Mouse (Mus musculus) heart, adult 8-10 months (tissue): ENCODE measurements around the gene Sec14l1. TPM values are rescaled to one million over a fixed set of nuclear protein-coding genes. Genes with fewer than 3 reads are reported as not detected.

ENCODE experiments used
- DNase-seq: peaks from one replicate; pipeline ENCODE4 v3.0.0; 2022; ENCODE audit warnings: low spot score
- total RNA-seq, 4 experiments: library from RNA; stranded (reverse); gene quantifications; 2 replicates each; pipeline ENCODE4 v1.2.4; 2022

The Sec14l1 gene
- total RNA-seq, 4 experiments from 2014 or later: 61.1 to 74.3 (median 69.2) TPM

DNA sequence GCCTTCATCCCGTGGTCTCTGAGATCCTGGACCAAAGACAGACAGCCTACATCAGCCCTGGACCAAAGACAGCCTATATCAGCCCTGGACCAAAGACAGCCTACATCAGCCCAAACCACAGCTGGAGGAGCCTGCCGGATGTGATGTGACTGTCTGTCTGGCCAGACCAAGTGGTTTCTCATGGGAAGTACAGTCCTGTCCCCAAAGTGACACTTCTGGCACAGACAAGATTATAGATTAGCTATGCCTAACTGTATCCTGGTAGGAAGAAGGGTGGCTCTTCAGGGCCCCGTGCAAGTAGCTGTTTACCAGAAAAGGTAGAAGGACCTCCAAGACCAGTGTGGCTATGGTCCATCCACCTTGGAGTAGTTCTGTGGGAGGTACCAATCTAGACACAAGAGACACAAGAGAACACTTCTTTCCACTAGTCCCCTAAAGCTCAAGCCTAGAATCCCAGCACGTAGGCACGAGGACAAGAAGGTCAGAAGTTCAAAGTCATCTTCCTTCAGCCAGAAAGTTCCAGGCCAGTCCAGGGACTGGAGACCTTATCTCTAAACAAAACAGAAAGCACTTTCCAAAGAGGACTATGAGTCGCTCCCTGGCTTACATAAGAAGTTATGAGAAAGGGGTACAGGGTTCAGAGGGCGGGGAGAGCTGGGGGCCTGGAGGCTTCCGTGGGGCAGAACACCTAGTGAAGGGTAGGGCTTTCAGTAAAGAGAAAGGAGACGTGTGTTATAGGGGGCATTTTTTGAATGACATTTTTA, 27.8 kb upstream of the Sec14l1 start:
- peak; percentile 71 for DNase-seq

DNA sequence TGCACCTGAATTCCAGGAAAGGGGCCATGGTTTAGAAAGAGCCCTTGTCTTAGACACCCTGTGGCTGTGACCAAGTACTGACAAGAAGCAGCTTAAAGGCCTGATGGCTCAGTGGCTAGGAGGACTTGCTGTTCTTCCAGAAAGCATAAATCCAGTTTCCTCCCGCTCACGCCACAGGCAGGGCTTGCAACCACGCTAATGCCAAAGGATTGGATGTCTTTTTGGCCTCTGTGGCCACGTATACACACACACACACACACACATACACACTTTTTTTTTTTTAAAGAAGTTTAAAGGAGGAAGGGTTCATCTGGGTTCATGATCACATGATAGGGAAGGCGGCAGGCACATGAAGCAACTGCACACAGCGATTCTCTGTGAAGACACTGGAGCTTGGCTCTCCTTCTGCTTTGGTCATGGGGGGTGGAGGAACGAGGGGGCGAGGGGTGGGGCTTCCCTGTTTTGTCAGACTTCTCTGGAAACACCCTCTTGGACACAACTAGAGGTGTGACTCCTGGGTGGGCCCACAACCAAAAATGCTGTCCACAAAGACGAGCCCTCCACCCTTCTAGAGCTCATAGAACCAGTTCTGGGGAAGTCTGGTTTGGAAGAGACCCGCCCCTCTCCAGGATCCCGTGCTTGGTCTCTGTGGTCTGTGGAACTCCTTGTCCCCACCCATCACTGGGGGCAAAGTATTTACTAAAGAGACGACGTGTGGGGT, 26.5 kb upstream of the Sec14l1 start:
- no peak for DNase-seq

DNA sequence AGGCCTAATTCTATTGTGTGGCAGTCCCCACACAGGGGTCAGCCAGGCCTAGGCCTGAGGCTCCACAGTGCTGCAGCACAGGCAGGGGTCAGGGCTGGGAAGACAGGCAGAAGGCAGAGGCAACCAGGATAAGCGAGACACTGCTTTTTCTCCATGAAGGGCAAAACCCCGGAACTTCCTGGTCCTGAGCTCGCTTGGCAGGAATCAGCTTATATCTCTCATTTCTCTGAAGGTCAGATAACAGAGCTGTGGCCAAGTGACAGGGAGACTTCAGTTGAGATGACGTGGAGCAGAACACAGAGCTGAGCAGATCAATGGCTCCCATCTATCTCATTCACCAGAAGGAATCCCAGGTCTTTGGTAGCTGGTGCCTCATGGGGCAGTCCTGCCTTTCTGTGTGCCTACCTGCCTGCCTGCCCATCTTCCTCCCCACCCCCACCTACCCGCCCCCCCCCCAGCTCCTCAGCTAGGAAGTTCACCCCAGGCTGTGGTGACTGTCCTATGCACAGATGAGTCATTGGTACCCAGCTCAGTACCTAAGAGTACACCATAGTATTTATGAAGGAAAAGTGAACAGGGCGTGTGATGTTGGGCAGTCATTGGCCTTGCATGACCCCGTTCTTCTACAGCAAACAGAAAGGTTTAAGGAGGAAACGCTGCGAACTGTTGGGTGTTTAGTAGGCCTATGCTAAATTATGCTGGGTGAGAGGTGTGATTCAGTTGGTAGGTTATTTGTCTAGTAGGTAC, 25.1 kb upstream of the Sec14l1 start:
- DNase-seq: no peak

DNA sequence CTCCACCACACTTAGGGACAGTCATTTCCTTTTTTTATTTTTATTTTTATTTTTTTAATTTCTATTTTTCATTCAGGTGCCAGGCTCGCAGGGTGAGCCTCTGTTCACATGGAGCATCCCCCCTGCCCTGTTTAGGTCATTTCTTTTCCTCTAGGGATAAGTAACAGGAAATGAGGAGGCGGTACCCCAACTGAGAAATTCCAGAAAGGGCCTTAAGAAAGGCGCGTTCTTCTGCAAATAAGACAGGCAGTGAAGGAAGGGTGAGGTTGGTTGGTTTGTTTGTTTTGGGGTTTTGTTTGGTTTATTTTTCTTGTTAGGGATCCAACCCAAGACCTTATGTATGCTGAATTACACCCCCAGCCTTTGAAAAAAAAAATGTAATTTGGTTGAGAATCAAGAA, 23.6 kb upstream of the Sec14l1 start:
- DNase-seq: no peak

DNA sequence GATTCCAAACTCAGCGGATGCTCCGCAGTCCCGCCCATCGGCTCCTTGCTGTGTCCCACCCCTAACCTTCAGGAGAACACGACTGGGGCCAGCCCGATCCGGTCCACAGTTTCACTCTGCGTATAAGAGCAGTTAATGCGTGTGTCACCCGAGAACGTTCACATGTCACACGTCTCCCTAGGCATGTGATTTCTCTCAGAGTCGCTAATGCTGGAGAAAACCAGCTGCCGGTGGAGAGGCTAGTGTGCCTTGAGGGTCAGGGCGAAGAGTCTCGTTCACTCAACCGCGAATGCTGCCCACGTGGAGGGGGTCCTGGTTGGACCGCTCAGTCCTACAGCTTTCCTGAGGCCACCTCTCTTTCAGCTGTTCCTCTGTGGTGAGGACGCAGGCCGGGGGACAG, 23.1 kb upstream of the Sec14l1 start:
- no peak for DNase-seq

DNA sequence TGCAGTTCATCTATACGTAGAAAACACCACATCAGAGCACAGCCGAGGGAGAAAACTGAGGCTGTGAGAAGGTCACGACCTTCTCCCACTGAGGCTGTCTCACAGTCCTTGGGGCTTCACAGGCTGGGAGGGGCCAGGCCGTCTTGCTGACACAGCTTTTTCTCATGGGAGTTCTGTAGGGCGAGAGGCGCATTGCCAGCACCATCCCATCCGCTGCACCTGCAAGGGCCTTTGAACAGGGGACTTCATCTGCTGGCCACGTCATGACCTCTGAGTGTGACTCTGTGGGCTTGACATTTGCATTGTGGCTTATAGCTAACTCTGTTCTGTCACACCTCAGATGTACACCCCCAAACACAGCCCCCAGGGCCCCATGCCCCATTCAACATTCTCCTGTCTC, 22.3 kb upstream of the Sec14l1 start:
- no peak for DNase-seq

DNA sequence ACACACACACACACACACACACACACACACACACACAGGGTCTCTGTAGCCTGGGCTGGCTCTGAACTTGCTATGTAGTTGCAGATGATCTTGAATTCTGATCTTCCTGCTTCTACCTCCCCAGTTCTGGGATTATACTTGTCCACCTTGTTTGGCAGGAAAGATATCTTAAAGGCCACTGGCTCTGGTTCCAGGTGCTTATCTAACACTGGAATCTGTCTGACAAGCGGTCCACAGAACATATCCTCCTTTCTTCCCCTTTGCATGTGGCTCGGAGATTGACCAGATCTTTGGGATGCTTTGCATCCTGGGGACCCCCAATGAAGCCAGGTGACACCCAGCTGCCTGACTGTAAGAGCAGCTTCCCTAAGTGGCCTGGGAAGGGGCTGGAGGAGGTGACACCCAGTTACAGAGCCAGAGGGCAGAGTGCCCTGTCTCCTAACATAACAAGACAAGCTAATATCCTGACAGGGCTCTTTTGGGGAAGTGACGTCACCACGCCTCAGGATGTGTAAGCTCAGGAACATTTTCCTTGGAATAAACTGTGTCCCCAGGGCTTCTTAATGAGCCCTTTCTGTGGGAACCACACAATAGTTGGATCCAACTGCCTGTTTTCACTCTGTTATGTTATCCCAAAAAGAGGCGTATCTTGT, 20.9 kb upstream of the Sec14l1 start:
- DNase-seq: peak; percentile 91

DNA sequence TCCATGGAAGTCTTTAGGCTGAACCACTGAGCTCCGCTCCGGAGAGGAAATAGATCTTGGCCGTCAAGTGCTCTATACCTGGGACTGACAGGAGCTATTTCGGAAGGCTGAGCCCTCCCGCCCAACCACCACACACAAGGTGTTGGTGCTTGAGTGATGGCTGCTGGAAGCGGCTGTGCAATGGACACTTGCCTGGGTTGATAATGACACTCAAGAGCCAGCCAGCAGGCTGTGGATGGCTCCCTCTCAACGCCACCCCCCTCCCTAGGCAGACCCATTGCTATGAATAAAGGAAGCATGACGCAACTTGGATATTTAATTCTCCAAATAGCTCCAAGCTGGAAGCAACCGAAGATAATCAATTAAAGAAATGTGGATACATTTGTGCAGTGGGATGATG, 20.3 kb upstream of the Sec14l1 start:
- no peak for DNase-seq

DNA sequence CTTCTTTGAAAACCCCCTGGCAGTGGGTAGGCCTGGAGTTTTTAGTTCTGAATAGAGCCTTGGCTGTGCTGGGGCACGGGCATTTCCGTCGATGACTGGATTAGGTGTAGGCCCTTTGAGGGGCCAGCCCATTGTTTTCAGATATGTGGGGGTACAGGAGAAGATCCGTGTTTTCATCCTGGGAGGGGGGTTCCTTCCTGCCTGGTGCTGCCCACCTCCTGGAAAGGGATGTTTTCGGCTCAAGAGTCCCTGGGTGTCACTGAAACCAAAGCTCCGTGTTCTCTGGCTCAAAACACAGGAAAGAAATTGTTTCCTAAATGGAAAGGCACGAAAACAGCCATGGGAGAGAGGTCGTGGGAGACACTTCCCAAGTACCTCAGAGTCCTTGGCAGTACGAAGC, 17.9 kb upstream of the Sec14l1 start:
- DNase-seq: peak; percentile 82

DNA sequence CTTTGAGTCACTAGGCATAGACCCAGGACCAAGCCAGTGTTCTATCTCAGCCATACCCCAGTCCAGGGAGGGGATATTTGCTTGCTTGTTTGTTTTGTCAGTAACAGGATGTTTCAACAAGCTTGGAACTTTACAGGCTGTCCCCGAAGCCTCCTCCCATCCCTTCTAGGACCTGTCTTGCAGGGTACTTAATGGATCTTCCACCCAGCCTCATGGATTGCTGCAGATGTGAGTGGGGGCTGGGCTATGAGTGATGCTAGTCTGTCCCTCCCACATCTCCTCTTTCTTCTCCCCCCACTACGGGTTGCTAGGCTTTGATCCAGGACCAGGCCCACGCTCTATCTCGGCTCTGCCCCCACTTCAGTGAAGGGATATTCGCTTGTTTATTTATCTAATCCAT, 16.8 kb upstream of the Sec14l1 start:
- peak; percentile 80 for DNase-seq

DNA sequence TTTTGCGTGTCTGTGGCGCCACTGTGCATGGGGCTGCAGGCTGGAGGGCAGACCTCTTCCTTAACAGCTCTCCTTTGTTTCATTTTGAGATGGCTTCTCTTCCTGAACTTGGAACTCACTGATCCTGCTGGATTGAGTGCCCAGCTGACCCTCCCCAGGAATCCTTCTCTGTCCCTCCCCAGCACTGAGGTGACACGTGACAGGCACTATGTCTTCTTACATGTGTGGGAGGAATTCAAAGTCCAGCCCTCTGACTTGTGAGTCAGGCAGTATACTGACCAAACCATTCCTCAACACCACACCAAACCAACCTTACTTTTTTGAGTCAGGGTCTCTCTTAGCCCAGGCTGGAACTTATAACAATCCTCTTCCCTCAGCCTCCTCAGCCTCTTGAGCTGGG, 16.2 kb upstream of the Sec14l1 start:
- DNase-seq: no peak

DNA sequence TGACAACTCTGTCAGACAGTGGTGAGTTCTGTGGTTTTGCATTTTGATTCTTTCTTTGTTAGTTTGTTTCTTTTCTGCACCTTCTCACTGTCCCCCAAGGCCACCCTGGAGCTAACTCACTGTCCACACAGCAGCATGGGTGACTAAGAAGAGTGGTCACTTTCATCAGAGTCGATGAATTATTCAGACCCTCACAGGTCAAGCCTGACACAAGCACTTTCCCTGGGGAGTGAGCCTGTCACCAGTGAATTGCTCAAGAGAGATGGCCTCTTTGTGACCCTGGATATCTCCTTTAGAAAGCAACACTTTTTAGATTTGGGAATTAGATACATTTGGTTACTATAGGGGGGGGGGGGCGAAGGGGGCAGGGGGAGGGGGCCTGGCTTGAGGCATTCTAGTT, 15.6 kb upstream of the Sec14l1 start:
- DNase-seq: no peak

DNA sequence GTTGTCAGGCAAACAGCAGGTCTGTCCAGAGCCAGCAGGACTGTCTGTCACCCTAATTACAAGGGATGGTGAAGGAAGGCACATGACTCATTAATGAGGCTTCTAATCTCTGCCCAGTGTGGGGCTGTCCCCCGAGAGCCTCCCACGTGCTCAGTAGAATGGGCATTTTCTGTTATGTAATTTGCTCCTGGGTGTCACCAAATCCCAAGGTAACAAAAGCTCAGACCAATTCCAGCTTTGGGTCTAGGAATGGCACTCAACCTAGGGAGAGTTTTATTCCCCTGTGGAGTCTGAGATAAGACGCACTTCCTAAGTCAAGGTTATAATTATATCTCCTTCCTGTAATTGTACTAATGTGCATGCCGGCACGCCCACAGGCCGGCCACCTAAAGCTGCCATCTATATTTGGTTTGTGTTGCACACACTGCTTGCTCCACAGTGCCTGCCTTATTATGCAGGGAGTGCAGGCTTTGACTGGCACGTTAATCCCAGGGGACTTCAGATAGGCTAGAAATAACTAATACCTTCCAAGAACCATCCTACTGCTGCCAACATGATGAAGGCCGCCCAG, 13.5 kb upstream of the Sec14l1 start:
- DNase-seq: peak; percentile 83

DNA sequence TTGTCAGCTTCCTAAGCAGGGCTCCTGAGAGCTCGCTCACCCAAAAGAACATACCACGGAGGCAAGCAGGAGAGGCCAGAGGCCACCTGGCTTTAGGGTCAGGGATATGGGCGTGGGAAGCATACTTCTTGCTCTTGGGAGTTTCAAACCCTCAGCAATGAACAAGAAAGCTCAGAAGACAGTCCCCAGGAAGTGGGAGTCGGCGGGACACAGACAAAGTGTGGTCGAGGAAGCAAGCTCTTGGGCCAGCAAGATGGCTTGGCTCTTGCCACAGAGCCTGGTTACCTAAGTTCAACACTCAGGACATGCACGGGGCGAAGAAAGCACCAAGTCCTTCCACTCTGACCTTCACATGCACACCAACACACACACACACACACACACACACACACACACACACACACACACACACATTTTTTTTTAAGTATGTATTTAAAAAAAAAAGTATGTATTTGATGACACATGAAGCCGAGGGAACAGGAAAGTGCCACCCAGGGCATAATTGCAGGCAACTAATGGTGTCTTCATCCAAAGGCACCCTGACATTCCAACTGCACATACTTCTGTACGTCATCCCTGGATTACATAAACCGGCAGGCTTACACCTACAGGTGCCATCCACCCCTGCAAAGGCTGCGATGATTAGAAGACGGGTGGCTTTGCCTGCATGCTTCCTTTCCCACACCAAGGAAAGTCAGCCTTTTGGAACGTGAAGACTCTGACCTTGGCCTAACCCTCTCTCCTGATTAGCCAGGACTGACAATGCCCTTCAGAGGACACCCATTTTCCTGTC, 12.8 kb upstream of the Sec14l1 start:
- no peak for DNase-seq

DNA sequence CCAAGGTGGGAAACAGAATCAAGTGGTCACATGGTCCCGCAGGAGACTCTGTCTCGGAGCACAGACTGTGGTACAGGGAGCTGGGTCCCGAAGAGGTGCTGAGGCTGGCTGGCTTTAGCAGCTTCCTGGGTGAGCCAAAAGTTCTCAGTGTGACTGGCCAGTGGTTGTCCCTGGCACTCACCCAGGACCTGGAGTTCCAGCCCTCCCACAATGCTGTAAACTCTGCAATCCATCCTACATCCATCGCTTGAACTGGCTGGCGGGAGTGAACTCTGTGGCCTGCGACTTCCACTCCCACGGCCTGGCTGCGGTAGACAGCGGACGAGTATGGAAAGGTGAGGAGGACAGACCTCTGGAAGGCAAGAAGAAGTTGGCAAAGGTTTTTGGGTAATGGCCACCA, 11.4 kb upstream of the Sec14l1 start:
- no peak for DNase-seq

DNA sequence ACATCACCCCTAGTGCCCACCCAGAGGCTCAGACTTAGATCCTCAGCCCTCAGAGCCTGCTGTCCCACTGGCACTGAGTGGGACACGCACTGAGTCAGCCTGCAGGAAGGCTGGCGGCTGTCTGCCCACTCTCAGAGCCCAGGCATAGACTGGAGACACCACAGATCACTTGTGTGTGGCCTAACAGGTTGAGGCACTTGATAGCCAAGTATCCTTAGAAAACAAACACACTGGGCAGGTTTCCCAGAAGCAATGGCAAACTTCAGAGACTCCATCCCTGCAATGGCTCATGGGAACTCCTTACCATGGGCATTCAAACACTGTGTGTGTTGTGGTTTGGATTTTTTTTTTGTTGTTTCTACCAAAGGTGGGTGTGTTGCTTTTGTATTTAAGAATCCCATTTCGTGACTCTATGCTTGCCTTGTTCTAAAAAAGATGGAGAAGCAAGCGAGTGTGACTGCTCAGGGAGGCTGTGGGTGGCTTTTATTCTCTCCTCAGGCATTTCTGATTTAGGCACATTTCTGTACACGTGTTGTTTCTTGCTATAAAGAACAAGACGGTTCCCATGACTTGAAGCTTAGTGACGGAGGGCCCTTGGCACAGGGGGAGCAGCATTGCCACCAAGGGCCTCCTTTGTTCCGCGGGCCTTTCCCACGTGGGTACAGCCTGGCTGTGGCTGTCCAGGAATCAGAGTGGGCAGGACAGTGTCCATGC, 10.8 kb upstream of the Sec14l1 start:
- DNase-seq: no peak

DNA sequence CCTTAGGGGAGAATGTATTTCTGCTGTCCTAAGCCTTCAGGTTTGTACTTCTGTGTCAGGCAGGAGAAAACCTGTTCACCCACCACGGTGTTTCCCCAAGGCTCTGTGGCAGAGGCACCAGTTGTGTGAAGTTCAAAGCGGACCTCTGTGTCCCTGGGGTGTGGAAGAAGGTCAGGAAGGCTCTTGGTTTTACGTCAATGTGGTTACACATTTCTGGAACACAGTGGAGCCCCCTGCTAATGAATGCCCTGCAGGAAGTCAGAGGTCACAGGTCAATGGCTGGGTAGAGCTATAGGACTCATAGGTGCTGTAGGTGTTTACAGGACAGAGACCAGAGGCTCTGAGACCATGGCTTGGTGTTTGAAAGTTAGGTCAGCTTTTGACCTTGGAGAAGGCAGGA, 9.7 kb upstream of the Sec14l1 start:
- DNase-seq: no peak

DNA sequence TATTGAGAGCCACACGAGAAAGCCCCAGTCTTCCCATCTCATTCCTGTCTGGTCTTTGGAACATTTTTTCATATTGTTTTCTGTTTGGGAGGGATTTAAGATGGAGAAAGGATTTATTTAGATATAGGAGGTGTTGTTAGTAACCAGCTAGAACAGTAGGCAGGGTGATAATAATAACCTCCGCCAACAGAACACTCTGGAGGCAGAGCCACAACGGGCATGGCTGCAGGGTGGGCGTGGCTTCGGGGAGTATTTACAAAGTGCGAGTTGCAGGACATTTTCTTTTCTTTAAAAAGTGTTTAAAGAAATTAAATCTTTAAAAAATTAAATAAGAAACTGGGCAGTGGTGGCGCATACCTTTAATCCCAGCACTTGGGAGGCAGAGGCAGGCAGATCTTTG, 9.1 kb upstream of the Sec14l1 start:
- DNase-seq: no peak

DNA sequence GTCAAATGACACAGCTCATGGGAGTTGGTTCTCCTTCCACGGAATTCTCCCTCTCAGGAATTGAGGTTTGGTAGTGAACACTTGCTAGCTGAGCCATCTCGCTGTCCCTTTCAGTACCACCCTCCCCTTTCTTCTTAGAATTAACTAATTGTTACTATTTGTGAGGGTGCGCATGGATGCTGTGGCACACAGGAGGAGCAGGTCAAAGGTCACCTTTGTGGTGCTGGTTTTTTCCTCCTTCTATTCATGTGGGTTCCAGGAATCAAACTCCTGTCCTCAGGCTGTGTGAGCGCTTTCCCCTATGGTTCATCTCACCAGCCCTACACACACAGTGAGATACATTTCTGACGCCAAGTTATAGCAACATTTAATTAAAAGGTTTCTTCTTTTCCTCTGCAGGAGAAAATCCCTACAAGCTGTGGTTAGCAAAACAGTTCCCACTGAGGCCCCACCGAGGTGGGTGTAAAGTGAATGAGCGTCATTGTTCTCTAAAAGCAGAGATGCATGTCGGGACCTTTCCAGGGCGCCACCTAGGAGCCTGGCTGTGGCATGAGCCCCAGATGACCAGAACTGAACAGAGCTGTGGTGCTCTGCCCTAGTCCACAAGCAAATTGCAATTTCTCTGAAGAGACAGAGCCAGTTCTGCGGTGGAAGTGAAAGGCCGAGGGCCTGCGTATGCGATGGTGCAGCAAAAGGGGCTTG, 8.2 kb upstream of the Sec14l1 start:
- no peak for DNase-seq

DNA sequence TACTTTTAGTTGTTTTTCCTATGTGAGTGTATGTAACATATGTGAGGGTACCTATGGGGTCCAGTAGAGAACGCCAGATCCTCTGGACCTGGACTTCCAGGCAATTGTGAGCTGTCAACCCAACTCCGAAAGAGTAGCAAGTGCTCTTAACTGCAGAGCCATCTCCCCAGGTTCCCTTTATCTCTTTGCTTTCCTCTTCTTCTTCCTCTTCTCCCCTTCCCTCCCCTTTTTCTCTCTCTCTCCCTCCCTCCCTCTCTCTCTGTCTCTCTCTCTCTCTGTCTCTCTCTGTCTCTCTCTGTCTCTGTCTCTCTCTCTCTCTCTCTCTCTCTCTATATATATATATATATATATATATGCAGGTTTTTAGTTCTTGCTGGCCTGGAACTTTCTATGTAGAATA, 7.1 kb upstream of the Sec14l1 start:
- DNase-seq: no peak
